Mouse (Mus musculus): ENCODE measurements around the gene Xkr8. TPM values are rescaled to one million over a fixed set of nuclear protein-coding genes. Genes with fewer than 3 reads are reported as not detected.

Gene Xkr8
- 0.53 and 0.90 TPM in 2 replicates for polyA plus RNA-seq (2012; ENCODE audit: low replicate concordance)

GRCm38 (mm10) chr4:132732148-132732684, at the start of gene Xkr8:
Xkr8 (minus strand) TSS chr4:132732546.

DNA sequence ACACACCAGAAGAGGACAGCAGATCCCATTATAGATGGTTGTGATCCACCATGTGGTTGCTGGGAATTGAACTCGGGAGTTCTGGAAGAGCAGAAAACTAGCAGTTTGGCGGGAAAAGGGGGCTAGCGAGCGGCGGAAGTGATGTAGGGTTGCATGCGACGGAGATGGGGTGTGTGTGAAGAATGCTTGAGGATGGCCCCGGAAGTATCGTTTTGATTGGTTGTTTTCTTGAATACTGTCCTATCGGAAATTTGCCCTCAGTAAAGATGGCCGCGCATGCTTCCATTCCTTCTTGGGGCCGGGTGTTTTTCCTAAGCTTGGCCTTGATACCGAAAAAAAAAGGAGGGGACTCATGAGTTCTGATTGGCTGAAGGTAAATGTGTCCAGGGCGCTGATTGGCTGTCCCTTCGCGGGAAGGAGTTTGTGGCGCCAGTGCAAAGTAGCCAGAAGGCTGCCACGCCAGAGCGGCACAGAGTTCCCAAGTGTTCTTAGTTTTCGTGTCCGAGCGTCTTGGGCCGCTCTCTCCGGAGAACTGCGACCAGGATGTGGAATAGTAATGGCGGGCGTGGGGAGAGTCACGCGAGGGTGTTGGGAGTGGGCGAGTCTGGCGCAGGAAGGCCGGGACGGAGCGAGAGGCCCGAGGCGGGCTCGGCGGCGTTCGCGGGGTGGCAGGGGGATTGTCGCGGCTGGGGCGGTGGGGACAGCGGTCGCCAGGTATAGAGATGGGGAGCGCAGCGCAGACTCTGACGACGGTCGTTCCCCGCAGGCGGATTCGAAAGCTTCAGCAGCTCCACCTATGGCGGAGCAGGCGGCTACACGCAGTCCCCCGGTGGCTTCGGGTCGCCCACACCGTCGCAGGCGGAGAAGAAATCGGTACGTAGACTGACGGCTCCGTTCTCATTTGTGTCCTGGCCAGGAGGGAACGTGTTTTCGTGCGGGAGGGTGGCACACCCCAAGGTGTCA, 35.8 kb upstream of the Xkr8 start, which contains the start of gene Rpa2:
Gene Rpa2 (plus strand): TSS at position 419 of the 963 bp plus-strand sequence.

DNA sequence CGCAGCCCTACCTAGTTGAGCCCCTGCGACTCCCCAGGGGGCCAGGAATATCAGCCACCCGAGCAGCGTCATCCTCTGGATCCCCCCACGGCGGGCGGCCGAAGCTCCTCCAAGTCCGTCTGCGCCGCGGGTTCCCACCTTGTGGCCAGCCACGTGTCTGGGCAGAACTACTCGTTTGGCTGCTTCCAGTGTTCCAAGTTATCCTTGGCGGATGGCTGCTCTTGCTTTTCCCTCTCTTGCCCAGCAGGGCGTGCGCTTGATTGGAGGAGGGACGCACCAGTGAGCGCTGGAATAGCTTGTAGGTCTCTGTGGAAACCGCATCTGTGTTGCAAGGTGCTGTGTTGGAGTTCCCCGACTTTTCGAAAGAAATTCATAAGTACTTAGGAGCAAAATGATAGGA, 24.6 kb upstream of the Xkr8 start, which contains the start of gene Smpdl3b:
Gene Smpdl3b (minus strand): TSS at position 279 of the 400 bp plus-strand sequence.

Other genes starting within 250 kb of the Xkr8 start
- gene Sesn2, start 222.0 kb downstream of the Xkr8 start, polyA plus RNA-seq (2012; ENCODE audit: low replicate concordance): 14.7 and 17.3 TPM in 2 replicates
- gene Atpif1, start 198.9 kb downstream of the Xkr8 start, polyA plus RNA-seq (2012; ENCODE audit: low replicate concordance): 10.0 and 119 TPM in 2 replicates
- gene Dnajc8, start 197.0 kb downstream of the Xkr8 start, polyA plus RNA-seq (2012; ENCODE audit: low replicate concordance): 23.6 and 222 TPM in 2 replicates
- 3.8 and 6.1 TPM in 2 replicates for gene Ptafr, start 168.5 kb downstream of the Xkr8 start, polyA plus RNA-seq (2012; ENCODE audit: low replicate concordance)
- gene Eya3, start 93.6 kb downstream of the Xkr8 start, polyA plus RNA-seq (2012; ENCODE audit: low replicate concordance): 4.0 and 4.3 TPM in 2 replicates
- gene Smpdl3b, start 24.7 kb upstream of the Xkr8 start, polyA plus RNA-seq (2012; ENCODE audit: low replicate concordance): 2.0 and 7.2 TPM in 2 replicates
- 11.9 and 27.3 TPM in 2 replicates for gene Rpa2, start 35.8 kb upstream of the Xkr8 start, polyA plus RNA-seq (2012; ENCODE audit: low replicate concordance)
- gene Themis2, start 63.8 kb upstream of the Xkr8 start, polyA plus RNA-seq (2012; ENCODE audit: low replicate concordance): 98.8 and 232 TPM in 2 replicates
- 14.9 and 31.2 TPM in 2 replicates for gene Ppp1r8, start 110.6 kb upstream of the Xkr8 start, polyA plus RNA-seq (2012; ENCODE audit: low replicate concordance)
- gene Stx12, start 152.0 kb upstream of the Xkr8 start, polyA plus RNA-seq (2012; ENCODE audit: low replicate concordance): 6.6 and 9.4 TPM in 2 replicates
- gene Fam76a, start 190.0 kb upstream of the Xkr8 start, polyA plus RNA-seq (2012; ENCODE audit: low replicate concordance): 3.5 and 16.4 TPM in 2 replicates
- 30.6 and 44.0 TPM in 2 replicates for gene Fgr, start 241.5 kb upstream of the Xkr8 start, polyA plus RNA-seq (2012; ENCODE audit: low replicate concordance)